Mouse (Mus musculus) midbrain, embryonic 14.5 days (tissue): ENCODE data around the gene Ubl3. TPM values are rescaled to one million over a fixed set of nuclear protein-coding genes. Genes with fewer than 3 reads are reported as not detected.

ENCODE experiments used
- ATAC-seq: fragments of 200-750 bp; cut with Nextera tagmentation; 2 replicates; pipeline ENCODE4 v1.8.0; 2017; ENCODE audit warnings: moderate number of reproducible peaks, moderate library complexity; ENCODE audit not compliant: low FRiP score, low TSS enrichment
- DNase-seq: peaks from one replicate; pipeline ENCODE4 v3.0.0-alpha.2; 2015
- H3K27ac ChIP-seq: fragments of 300-500 bp; sonication (generic); replicated peaks from 2 replicates; pipeline ENCODE4 v1.5.1; 2014; ENCODE audit warnings: mild to moderate bottlenecking, low read depth, low read length, moderate library complexity
- H3K27me3 ChIP-seq: fragments of 300-500 bp; sonication (generic); 2 replicates; pipeline ENCODE4 v1.6.1; 2014; ENCODE audit warnings: low read length, control low read depth, mixed read lengths; ENCODE audit not compliant: control insufficient read depth, insufficient read depth
- H3K36me3 ChIP-seq: fragments of 300-500 bp; sonication (generic); 2 replicates; pipeline ENCODE4 v1.6.1; 2014; ENCODE audit warnings: low read length, control low read depth; ENCODE audit not compliant: control insufficient read depth, insufficient read depth
- H3K4me1 ChIP-seq: fragments of 300-500 bp; sonication (generic); 2 replicates; pipeline ENCODE4 v1.6.1; 2014; ENCODE audit warnings: mild to moderate bottlenecking, antibody characterized with exemption, low read length, control low read depth; ENCODE audit not compliant: control insufficient read depth, insufficient read depth
- H3K4me2 ChIP-seq: fragments of 300-500 bp; sonication (generic); 2 replicates; pipeline ENCODE4 v1.6.1; 2014; ENCODE audit warnings: mild to moderate bottlenecking, low read length, moderate library complexity
- H3K4me3 ChIP-seq: fragments of 300-500 bp; sonication (generic); replicated peaks from 2 replicates; pipeline ENCODE4 v1.5.1; 2014; ENCODE audit warnings: low read depth, low read length
- H3K9ac ChIP-seq: fragments of 300-500 bp; sonication (generic); replicated peaks from 2 replicates; pipeline ENCODE4 v1.6.1; 2014; ENCODE audit warnings: mild to moderate bottlenecking, low read length, moderate library complexity
- H3K9me3 ChIP-seq: fragments of 300-500 bp; sonication (generic); 2 replicates; pipeline ENCODE4 v1.6.1; 2016; ENCODE audit warnings: low read length, control low read depth, mixed read lengths; ENCODE audit not compliant: control insufficient read depth
- WGBS: fragments of 180-500 bp; shearing (Covaris S2); extraction: QIAGEN DNeasy Blood & Tissue Kit; methylation state at CpG from one replicate; pipeline ENCODE4 v1.1.7; 2014; 5-methylcytosine and 5-hydroxymethylcytosine counted together
- polyA plus RNA-seq: library from polyadenylated mRNA; unstranded; fragments of >200 nt; fragmentation: Nextera tagmentation; extraction: Ambion mirVana; gene quantifications from 2 replicates; pipeline ENCODE4 v1.2.1, GENCODE M21; 2014

The Ubl3 gene
- polyA plus RNA-seq, 1 experiment from 2014 or later = 87.9 TPM

DNA sequence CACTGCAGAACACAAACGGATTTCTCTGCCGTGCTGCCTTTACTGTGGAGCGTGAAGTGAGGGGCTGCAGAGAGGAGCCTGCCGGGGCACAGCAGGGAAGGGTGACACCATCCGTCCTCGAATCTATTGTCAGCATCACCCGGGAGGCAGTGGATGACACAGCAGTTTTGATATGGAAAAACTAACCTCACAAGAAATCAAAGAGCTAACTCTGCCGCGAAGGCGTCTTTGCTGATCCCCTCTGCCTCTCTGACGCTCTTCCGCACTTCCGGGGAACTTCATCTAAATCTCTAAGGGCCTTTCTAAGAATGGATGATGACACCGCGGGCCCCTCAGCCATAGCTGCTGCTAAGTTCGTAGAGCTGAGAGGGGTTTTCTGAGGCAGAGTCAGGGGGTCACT is 2.1 kb upstream of the Ubl3 start:
- Histone ChIP-seq H3K4me2 (peak overlapping the region; percentile 43), H3K27ac (no peak overlapping the region), H3K4me3 (peak overlapping the region; percentile 13; the same call in 1 of the 2 replicates), H3K27me3 (no peaks in the 10 kb centered on the region; the same call in 1 of the 2 replicates), H3K9ac (0 out of 2 replicates have a peak overlapping the region, but pooled peaks have one; percentile 1), H3K36me3 (no peaks in the 10 kb centered on the region), H3K9me3 (no peaks in the 10 kb centered on the region), H3K4me1 (peaks cover 19% of the 10 kb centered on the region)
- 2% methylated on average over 16 of the region's 16 CpGs for WGBS
- DNase-seq = peak; percentile 46
- ATAC-seq = no peak

DNA sequence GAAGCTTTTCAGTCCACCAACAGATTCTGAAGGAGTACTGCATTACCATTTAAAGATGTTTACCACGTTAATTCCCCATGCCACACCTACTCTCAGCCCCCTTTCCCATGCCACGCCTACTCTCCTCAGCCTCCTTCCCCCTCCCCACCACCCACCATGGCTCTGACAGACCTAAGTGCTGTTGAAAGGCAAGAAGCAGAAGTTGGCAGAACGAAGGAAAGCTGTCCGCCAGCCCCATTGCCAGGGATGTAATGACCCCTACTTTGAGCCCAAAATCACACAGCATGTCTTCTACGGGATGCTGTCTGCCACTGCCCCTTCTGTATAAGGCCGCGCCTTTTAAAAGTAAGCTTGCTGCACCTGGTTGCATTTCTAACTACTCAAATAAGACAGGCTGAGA is 1.7 kb upstream of the Ubl3 start:
- H3K4me1 ChIP-seq = peaks cover 24% of the 10 kb centered on the region
- no peaks in the 10 kb centered on the region; the same call in 1 of the 2 replicates for H3K27me3 ChIP-seq
- ATAC-seq = no peak
- WGBS = 11% methylated on average over 7 of the region's 7 CpGs
- peak overlapping the region; percentile 43 for H3K4me2 ChIP-seq
- H3K9ac ChIP-seq = 0 out of 2 replicates have a peak overlapping the region, but pooled peaks have one; percentile 1
- H3K9me3 ChIP-seq = no peaks in the 10 kb centered on the region
- no peak overlapping the region for H3K4me3 ChIP-seq
- H3K27ac ChIP-seq = no peak overlapping the region
- no peaks in the 10 kb centered on the region for H3K36me3 ChIP-seq
- no peak for DNase-seq

DNA sequence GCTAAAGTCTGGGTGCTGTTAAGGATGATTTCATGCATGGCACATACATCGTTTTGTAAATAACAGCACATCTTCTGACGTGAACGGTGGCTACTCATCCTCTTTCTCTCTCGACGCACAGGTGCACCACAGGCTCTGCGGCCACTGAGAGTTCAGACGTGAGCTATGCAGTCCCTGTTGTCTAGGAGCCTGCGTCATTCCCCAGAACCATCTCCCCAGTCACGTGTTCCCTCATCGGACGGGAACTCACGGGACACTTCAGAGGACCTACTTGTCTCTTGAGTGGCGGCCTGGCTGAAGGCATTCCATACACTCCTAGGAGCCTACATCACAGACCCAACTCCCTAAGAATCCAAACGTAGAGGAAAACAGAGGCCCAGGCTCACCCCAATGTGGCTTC is 1.1 kb upstream of the Ubl3 start:
- no peak for DNase-seq
- no peaks in the 10 kb centered on the region for H3K9me3 ChIP-seq
- no peak overlapping the region for H3K27ac ChIP-seq
- H3K4me2 ChIP-seq = no peak overlapping the region
- no peak overlapping the region for H3K9ac ChIP-seq
- H3K4me1 ChIP-seq = peaks cover 25% of the 10 kb centered on the region
- no peak for ATAC-seq
- H3K4me3 ChIP-seq = no peak overlapping the region
- H3K36me3 ChIP-seq = no peaks in the 10 kb centered on the region
- no peaks in the 10 kb centered on the region; the same call in 1 of the 2 replicates for H3K27me3 ChIP-seq
- 28% methylated on average over 14 of the region's 14 CpGs for WGBS

DNA sequence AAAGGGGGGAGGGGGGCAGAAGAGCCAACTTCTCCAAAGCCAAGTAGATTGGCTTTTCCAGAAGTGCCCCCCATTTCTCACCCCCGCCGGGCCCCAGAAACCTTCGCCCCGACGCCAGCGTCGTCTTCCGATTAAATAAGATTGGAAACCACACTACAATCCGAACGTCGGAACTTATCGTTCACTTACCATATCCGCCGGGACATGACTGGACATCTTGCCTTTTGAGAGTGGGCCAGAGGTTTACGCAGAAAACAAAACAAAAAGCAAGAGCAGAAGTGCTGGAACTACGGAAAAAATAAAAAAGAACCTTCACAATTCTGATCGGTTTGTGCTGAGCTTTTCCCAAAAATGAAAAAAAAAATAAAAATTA is 839 bp downstream of the Ubl3 start:
- Histone ChIP-seq H3K36me3 (no peaks in the 10 kb centered on the region), H3K4me3 (peak overlapping the region; percentile 68), H3K9me3 (no peaks in the 10 kb centered on the region), H3K9ac (peak overlapping the region; percentile 80), H3K4me2 (peak overlapping the region; percentile 74), H3K27ac (peak overlapping the region; percentile 97), H3K27me3 (no peaks in the 10 kb centered on the region; the same call in 1 of the 2 replicates), H3K4me1 (peaks cover 32% of the 10 kb centered on the region)
- under 1% methylated on average over 17 of the region's 17 CpGs for WGBS
- ATAC-seq = no peak
- peak; percentile 59 for DNase-seq

DNA sequence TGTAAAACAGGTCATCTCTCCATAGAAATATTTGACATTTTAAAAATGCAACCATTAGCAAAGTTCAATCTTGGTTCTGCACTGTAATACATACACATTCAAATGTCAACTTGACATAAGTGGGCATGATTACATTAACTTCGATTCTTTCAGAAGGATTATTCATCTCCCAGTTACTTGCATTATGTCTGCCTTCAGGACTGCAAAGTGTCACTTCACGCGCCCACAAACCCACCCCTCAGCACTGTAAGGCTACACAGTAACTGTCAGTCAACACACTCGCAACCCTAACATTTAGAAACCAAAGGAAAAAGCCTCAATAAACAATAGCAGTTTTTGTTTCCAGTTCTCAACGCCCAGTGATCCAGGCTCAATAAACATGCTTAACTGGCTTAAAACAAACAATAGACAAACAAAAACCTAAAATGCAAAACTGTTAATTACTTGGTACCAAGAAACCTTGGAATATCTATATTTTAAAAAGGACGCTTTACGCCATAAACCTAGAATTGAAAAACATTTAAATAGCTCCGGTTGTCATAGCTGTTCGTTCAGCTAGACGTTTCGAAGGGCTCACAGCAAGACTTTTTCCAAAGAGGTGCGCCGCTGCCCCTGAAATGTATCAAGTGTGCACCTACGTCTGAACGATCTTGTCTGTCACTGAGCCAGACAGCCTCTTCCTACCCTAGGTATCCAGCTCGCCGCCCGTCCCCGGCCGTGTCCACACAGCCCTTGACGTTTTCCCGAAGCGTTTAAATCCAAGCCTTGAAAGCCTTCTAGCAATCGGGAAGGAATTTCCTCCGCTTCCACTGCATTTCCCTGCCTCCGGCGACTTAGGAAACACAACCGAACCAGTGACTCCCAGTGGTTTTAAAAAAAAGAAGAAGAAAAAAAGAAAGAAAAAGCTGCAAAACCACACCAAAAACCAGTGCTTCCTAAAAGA is 1.5 kb downstream of the Ubl3 start:
- Histone ChIP-seq H3K4me1 (peaks cover 32% of the 10 kb centered on the region), H3K27me3 (no peaks in the 10 kb centered on the region; the same call in 1 of the 2 replicates), H3K9ac (peak overlapping the region; percentile 80), H3K4me2 (peak overlapping the region; percentile 74), H3K4me3 (peak overlapping the region; percentile 68), H3K27ac (peak overlapping the region; percentile 97), H3K36me3 (no peaks in the 10 kb centered on the region), H3K9me3 (no peaks in the 10 kb centered on the region)
- WGBS = under 1% methylated on average over 28 of the region's 28 CpGs
- peak; percentile 66 for DNase-seq
- no peak for ATAC-seq

DNA sequence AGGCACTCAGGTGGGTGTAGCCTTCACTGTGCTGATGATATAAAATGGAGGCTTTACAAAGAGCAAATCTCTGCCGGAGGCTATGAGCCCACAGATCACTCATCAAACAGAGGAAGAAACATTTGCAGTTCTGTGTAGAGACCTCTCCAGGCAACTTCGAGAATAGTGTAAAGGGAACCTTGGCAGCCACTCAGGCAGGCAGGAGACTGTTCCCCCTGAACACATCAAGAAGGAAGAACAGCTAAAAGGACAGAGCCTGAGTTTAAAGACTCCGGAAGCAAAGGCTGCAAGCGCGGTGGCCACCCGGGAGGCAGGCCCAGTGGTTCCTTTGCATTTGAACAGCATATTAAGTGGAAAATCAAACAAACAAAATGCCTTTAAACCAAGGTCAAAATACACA is 2.2 kb downstream of the Ubl3 start:
- Histone ChIP-seq H3K9ac (peak overlapping the region; percentile 80), H3K27ac (no peak overlapping the region), H3K4me2 (peak overlapping the region; percentile 74), H3K36me3 (no peaks in the 10 kb centered on the region), H3K4me3 (peak overlapping the region; percentile 68), H3K9me3 (no peaks in the 10 kb centered on the region), H3K4me1 (peaks cover 32% of the 10 kb centered on the region), H3K27me3 (no peaks in the 10 kb centered on the region; the same call in 1 of the 2 replicates)
- peak; percentile 71 for DNase-seq
- under 1% methylated on average over 6 of the region's 6 CpGs for WGBS
- ATAC-seq = no peak

DNA sequence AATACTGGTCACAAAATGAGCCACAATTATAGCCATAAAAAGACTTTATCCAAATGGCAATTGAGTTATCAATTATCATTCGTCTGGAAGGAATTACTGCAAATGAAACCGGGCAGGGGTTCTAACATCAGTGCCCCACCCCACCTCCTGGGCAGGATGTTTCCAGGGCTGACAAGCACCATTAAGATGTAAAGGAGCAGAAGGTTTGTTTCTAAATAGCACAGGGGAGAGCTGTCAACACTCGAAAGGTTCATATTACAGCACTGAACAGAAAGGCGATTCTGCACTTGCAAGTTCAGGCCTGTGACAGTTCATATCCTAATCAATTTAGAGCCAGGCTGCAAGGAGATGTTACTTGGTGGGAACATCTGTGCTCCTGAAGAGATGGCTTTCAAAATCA is 3.3 kb downstream of the Ubl3 start:
- Histone ChIP-seq H3K4me2 (peak overlapping the region; percentile 74), H3K27me3 (no peaks in the 10 kb centered on the region), H3K9ac (no peak overlapping the region), H3K4me1 (peaks cover 30% of the 10 kb centered on the region), H3K9me3 (no peaks in the 10 kb centered on the region), H3K27ac (no peak overlapping the region), H3K36me3 (no peaks in the 10 kb centered on the region), H3K4me3 (peak overlapping the region; percentile 68; the same call in 1 of the 2 replicates)
- 15% methylated on average over 4 of the region's 4 CpGs for WGBS
- DNase-seq (no peak), ATAC-seq (no peak)

DNA sequence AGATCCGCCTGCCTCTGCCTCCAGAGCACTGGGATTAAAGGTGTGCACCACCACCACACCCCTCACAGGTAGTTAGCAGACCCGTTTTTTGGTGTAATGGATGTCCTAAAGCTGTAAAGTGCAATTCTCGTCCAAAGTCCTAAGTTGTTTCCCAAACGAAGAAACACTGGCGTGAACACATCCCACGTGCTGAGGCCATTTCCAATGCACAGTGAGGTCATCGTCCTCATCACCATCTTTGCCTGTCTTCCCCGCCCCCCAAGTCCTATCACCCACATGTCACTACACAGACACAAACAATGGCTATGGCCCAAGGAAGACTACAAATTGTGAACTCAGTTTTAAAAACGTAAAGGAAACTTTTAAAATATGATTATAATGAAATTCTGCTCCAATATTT is 4.0 kb downstream of the Ubl3 start:
- H3K4me1 ChIP-seq = peaks cover 28% of the 10 kb centered on the region
- no peak overlapping the region for H3K4me3 ChIP-seq
- no peak overlapping the region for H3K27ac ChIP-seq
- WGBS = 78% methylated on average over 9 of the region's 9 CpGs
- no peaks in the 10 kb centered on the region for H3K27me3 ChIP-seq
- no peak overlapping the region for H3K9ac ChIP-seq
- H3K36me3 ChIP-seq = no peaks in the 10 kb centered on the region
- no peak for ATAC-seq
- no peak for DNase-seq
- H3K4me2 ChIP-seq = peak overlapping the region; percentile 74
- H3K9me3 ChIP-seq = no peaks in the 10 kb centered on the region
